Mouse (Mus musculus): ENCODE results near the gene Smyd3. TPM values are rescaled to one million over a fixed set of nuclear protein-coding genes. Genes with fewer than 3 reads are reported as not detected.
A peak's percentile ranks its signal among the peaks of the same experiment; 100 is the strongest.

The Smyd3 gene
- polyA plus RNA-seq, 1 experiment: 16.8 TPM

- no peak for DNase-seq (ENCODE audit: extremely low spot score in 1 of 2, low spot score in 1 of 2)
Observed at GRCm38 (mm10) chr1:179467970-179468369, 49.9 kb downstream of the Smyd3 start.

GRCm38 (mm10) chr1:179462376-179462775, 55.5 kb downstream of the Smyd3 start:
- no peak for DNase-seq (ENCODE audit: extremely low spot score in 1 of 2, low spot score in 1 of 2)

GRCm38 (mm10) chr1:179461019-179461814, 56.6 kb downstream of the Smyd3 start:
- no peak for DNase-seq (ENCODE audit: extremely low spot score in 1 of 2, low spot score in 1 of 2)

GRCm38 (mm10) chr1:179458987-179459368, 58.9 kb downstream of the Smyd3 start:
- no peak for DNase-seq (ENCODE audit: extremely low spot score in 1 of 2, low spot score in 1 of 2)

GRCm38 (mm10) chr1:179458236-179458986, 59.4 kb downstream of the Smyd3 start:
- no peak for DNase-seq (ENCODE audit: extremely low spot score in 1 of 2, low spot score in 1 of 2)

GRCm38 (mm10) chr1:179454600-179454999, 63.2 kb downstream of the Smyd3 start:
- DNase-seq (ENCODE audit: extremely low spot score in 1 of 2, low spot score in 1 of 2): no peak

GRCm38 (mm10) chr1:179451211-179451610, 66.6 kb downstream of the Smyd3 start:
- peak in 1 of 2 experiments; percentile 18 for DNase-seq (ENCODE audit: extremely low spot score in 1 of 2, low spot score in 1 of 2)

GRCm38 (mm10) chr1:179446845-179447212, 71.0 kb downstream of the Smyd3 start:
- DNase-seq (ENCODE audit: extremely low spot score in 1 of 2, low spot score in 1 of 2): no peak

- no peak for DNase-seq (ENCODE audit: extremely low spot score in 1 of 2, low spot score in 1 of 2)
Observed at GRCm38 (mm10) chr1:179446127-179446844, 71.6 kb downstream of the Smyd3 start.

GRCm38 (mm10) chr1:179443835-179444234, 74.0 kb downstream of the Smyd3 start:
- DNase-seq (ENCODE audit: extremely low spot score in 1 of 2, low spot score in 1 of 2): no peak

- no peak for DNase-seq (ENCODE audit: extremely low spot score in 1 of 2, low spot score in 1 of 2)
Observed at GRCm38 (mm10) chr1:179443423-179443822, 74.4 kb downstream of the Smyd3 start.

- peak; percentile 29 to 45 for DNase-seq (ENCODE audit: extremely low spot score in 1 of 2, low spot score in 1 of 2)
Observed at GRCm38 (mm10) chr1:179436596-179436995, 81.2 kb downstream of the Smyd3 start.

- no peak for DNase-seq (ENCODE audit: extremely low spot score in 1 of 2, low spot score in 1 of 2)
Observed at GRCm38 (mm10) chr1:179434443-179435260, 83.2 kb downstream of the Smyd3 start.

GRCm38 (mm10) chr1:179433828-179434227, 84.0 kb downstream of the Smyd3 start:
- DNase-seq (ENCODE audit: extremely low spot score in 1 of 2, low spot score in 1 of 2): no peak

- no peak for DNase-seq (ENCODE audit: extremely low spot score in 1 of 2, low spot score in 1 of 2)
Observed at GRCm38 (mm10) chr1:179433355-179433754, 84.5 kb downstream of the Smyd3 start.

GRCm38 (mm10) chr1:179430077-179430476, 87.8 kb downstream of the Smyd3 start:
- DNase-seq (ENCODE audit: extremely low spot score in 1 of 2, low spot score in 1 of 2): no peak

- DNase-seq (ENCODE audit: extremely low spot score in 1 of 2, low spot score in 1 of 2): no peak
Observed at GRCm38 (mm10) chr1:179424879-179425472, 92.9 kb downstream of the Smyd3 start.

GRCm38 (mm10) chr1:179419091-179419490, 98.8 kb downstream of the Smyd3 start:
- no peak for DNase-seq (ENCODE audit: extremely low spot score in 1 of 2, low spot score in 1 of 2)

GRCm38 (mm10) chr1:179408086-179408485, 109.8 kb downstream of the Smyd3 start:
- no peak for DNase-seq (ENCODE audit: extremely low spot score in 1 of 2, low spot score in 1 of 2)

- DNase-seq (ENCODE audit: extremely low spot score in 1 of 2, low spot score in 1 of 2): no peak
Observed at GRCm38 (mm10) chr1:179400835-179401234, 117.0 kb downstream of the Smyd3 start.

Measured in frontal cortex, adult 2 months (tissue).